Mouse (Mus musculus) embryonic facial prominence, embryonic 12.5 days (tissue): ENCODE data around the gene Aldh1a1. TPM values are rescaled to one million over a fixed set of nuclear protein-coding genes. Genes with fewer than 3 reads are reported as not detected.
"Not testable (repeated sequence)": the region's sequence is repeated elsewhere in the genome, so short reads cannot be mapped to it uniquely, and the experiment has no call there.

Source experiments
- ATAC-seq: fragments of 200-750 bp; cut with Nextera tagmentation; 2 replicates; pipeline ENCODE4 v1.8.0; 2017; ENCODE audit not compliant: insufficient number of reproducible peaks, insufficient read depth, low FRiP score, low TSS enrichment
- H3K27ac ChIP-seq: fragments of 300-500 bp; sonication (generic); 2 replicates; pipeline ENCODE4 v1.5.1; 2016; ENCODE audit warnings: mild to moderate bottlenecking
- H3K27me3 ChIP-seq: fragments of 300-500 bp; sonication (generic); 2 replicates; pipeline ENCODE4 v1.6.1; 2016; ENCODE audit warnings: mild to moderate bottlenecking, moderate library complexity
- H3K36me3 ChIP-seq: fragments of 300-500 bp; sonication (generic); 2 replicates; pipeline ENCODE4 v1.6.1; 2016; ENCODE audit warnings: mild to moderate bottlenecking
- H3K4me1 ChIP-seq: fragments of 300-500 bp; sonication (generic); 2 replicates; pipeline ENCODE4 v1.6.1; 2016
- H3K4me2 ChIP-seq: fragments of 300-500 bp; sonication (generic); replicated peaks from 2 replicates; pipeline ENCODE4 v1.6.1; 2016; ENCODE audit warnings: mild to moderate bottlenecking, moderate library complexity
- H3K4me3 ChIP-seq: fragments of 300-500 bp; sonication (generic); 2 replicates; pipeline ENCODE4 v1.5.1; 2016; ENCODE audit warnings: mild to moderate bottlenecking
- H3K9ac ChIP-seq: fragments of 300-500 bp; sonication (generic); 2 replicates; pipeline ENCODE4 v1.6.1; 2016; ENCODE audit warnings: mild to moderate bottlenecking, moderate library complexity
- H3K9me3 ChIP-seq: fragments of 300-500 bp; sonication (generic); 2 replicates; pipeline ENCODE4 v1.6.1; 2016; ENCODE audit warnings: mild to moderate bottlenecking, moderate library complexity
- WGBS: fragments of 180-500 bp; shearing (Covaris S2); methylation state at CpG from one replicate; pipeline ENCODE4 v1.1.7; 2016; 5-methylcytosine and 5-hydroxymethylcytosine counted together
- polyA plus RNA-seq: library from polyadenylated mRNA; unstranded; fragments of >200 nt; fragmentation: Nextera tagmentation; extraction: Ambion mirVana; gene quantifications from 2 replicates; pipeline ENCODE4 v1.2.1, GENCODE M21; 2016

Aldh1a1 gene
- polyA plus RNA-seq, 1 experiment from 2014 or later, result 30.5 TPM

DNA sequence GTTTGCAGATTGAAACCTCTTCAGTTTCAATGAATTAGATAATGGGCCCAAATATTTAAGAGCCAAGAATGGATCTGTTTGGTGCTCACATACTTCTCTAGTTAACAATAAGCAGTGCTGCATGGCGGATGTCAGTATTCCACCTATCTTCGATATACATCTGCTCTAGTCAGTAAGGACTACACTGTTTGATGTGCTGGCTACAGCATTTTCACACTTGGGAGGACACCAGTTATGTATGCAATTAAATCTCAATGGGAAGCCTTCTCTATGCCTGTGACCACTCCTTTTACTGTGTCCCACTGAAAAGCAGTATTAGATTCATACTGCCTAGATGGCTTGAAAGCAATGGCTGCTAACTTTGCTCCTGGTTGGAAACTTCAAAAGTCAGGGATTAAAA lies 111.4 kb downstream of the Aldh1a1 start:
- H3K9me3 ChIP-seq, result no peaks in the 10 kb centered on the region
- no peak overlapping the region for H3K4me2 ChIP-seq
- H3K4me3 ChIP-seq, result no peak overlapping the region
- no peak for ATAC-seq
- no peaks in the 10 kb centered on the region for H3K27me3 ChIP-seq
- H3K9ac ChIP-seq, result no peak overlapping the region
- no peaks in the 10 kb centered on the region for H3K36me3 ChIP-seq
- no peak overlapping the region for H3K27ac ChIP-seq
- no peaks in the 10 kb centered on the region for H3K4me1 ChIP-seq
- WGBS, result 87% methylated on average over 2 of the region's 2 CpGs

DNA sequence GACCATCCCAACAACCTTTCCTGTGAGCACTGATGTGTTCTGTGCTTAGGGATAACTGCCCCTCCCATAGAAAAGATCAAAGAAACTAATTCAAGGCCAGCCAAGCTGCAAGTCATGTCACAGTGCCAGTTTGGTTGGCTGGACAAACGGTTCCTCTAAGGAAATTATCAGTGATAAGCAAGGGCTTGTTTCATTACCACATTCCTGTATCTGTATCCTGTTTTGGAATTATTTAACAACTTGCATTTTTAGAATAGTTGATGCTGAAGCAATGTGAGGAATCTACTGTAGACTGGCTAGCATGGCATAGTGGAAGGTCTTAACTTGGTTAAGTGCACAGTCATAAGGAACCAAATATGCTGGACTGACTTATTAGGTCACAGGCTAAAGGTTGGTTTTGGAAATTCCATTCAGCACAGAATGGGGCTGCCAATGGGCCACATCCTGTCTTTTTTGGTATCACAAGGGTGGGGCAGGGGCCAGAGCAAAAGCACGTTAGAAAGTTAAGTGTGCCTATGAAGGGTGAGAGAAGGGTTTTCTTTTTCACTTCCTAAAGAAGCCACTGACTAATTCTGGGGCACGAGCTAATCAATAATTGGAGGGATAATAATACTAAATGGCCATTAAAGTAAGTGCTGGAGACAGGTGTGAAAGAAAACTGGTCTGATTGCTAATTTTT lies 121.9 kb downstream of the Aldh1a1 start:
- Histone ChIP-seq H3K9ac (no peak overlapping the region), H3K27me3 (no peaks in the 10 kb centered on the region), H3K4me2 (no peak overlapping the region), H3K9me3 (no peaks in the 10 kb centered on the region), H3K27ac (no peak overlapping the region), H3K36me3 (no peaks in the 10 kb centered on the region), H3K4me3 (no peak overlapping the region), H3K4me1 (no peaks in the 10 kb centered on the region)
- ATAC-seq, result no peak
- 64% methylated on average over 3 of the region's 3 CpGs for WGBS

DNA sequence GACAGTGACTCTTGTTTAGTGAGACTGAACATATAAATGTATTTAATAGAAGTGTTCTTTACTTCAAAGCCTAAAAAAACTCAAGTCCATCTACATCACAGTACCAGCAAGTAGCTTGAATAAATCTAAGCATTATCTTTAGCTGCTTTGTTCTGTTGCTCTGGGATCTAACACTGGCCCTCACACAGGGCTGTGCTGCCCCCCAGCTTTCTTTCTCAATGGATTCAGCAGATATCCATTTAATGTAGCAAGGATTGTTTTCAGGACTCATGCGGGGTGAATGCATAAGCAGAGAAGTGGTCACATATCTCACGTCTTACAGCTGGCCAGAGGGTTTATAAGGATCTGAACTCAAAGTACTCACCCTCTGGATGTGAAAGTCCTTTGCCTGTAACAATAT lies 129.9 kb downstream of the Aldh1a1 start:
- no peaks in the 10 kb centered on the region for H3K4me1 ChIP-seq
- no peak overlapping the region for H3K27ac ChIP-seq
- H3K9me3 ChIP-seq, result no peaks in the 10 kb centered on the region
- no peaks in the 10 kb centered on the region for H3K27me3 ChIP-seq
- 56% methylated on average over 2 of the region's 2 CpGs for WGBS
- no peak for ATAC-seq
- no peak overlapping the region for H3K4me3 ChIP-seq
- no peak overlapping the region for H3K9ac ChIP-seq
- H3K4me2 ChIP-seq, result no peak overlapping the region
- no peaks in the 10 kb centered on the region for H3K36me3 ChIP-seq

DNA sequence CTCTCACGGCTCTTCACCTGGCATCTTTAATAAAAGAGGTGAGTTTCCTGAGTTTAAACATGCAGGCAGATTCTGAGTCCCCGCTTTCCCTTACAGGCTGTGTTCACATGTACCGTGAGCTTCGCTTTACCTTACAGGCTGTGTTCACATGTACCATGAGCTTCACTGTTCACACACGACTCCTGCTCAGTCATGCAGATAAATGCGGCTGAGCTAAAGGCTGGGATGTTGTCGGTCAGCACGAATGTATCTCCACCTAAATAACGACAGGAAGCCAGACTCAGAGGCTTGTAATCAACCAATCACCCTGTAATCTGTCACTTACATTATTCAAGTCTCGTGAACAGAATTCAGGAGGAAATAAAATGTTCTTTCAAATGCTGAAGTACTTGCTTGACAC lies 130.9 kb downstream of the Aldh1a1 start:
- Histone ChIP-seq H3K36me3 (no peaks in the 10 kb centered on the region), H3K4me1 (no peaks in the 10 kb centered on the region), H3K4me2 (no peak overlapping the region), H3K27ac (no peak overlapping the region), H3K4me3 (no peak overlapping the region), H3K27me3 (no peaks in the 10 kb centered on the region), H3K9me3 (no peaks in the 10 kb centered on the region), H3K9ac (no peak overlapping the region)
- 67% methylated on average over 10 of the region's 10 CpGs for WGBS
- ATAC-seq, result no peak

DNA sequence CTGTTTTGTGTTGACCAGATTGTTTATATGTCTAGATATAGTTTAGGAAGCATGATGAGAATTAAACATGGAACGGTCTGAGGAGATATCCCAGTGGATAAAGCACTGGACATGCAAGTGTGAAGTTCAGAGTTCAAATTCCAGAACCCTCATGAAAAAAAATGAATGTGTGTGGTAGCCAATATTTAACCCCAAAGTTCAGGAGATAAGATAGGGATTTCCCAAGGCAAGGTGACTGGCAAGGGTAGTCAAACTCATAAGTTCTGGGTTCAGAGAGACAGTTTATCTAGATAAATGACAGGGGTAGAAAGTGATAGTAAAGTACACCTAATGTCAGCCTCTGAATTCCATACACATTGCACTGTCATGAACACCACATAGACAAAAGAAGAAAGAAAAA lies 138.5 kb downstream of the Aldh1a1 start:
- H3K36me3 ChIP-seq, result no peaks in the 10 kb centered on the region
- no peaks in the 10 kb centered on the region for H3K27me3 ChIP-seq
- H3K9ac ChIP-seq, result no peak overlapping the region
- H3K27ac ChIP-seq, result no peak overlapping the region
- H3K4me3 ChIP-seq, result no peak overlapping the region
- ATAC-seq, result no peak
- H3K4me1 ChIP-seq, result no peaks in the 10 kb centered on the region
- H3K9me3 ChIP-seq, result no peaks in the 10 kb centered on the region
- 81% methylated on average over 1 of the region's 1 CpGs for WGBS
- H3K4me2 ChIP-seq, result no peak overlapping the region

DNA sequence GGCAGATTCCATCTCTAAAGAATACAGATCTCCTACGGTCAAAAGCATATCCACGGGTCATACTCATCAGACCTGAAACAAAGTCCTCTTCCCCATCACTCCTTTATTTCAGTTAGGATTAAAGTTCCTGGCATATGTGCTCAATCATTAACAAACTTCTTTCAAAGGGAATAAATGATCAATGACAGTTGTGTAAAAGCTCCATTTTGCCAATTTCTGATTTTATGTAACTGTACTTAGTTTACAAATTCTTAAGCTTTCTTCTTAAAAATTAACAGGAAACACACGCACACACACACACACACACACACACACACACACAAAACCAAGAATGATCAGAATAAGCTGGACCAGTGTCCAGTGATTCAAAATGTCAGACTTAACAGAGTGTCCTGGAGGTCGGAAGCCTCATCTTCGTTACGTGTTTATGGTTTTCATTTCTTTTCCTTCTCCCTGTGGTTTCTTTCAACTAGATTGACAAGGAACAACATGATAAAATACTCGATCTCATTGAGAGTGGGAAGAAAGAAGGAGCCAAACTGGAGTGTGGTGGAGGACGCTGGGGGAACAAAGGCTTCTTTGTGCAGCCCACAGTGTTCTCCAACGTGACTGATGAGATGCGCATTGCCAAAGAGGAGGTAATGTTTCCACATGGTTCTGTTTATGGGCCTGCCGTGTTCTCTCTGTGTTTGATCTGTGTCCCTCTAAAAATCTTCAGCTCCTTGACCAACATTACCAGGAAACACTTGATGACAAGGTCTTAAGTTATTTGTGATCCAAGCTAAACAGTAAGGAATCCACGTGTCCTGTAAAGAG lies 141.6 kb downstream of the Aldh1a1 start:
- Histone ChIP-seq H3K36me3 (no peaks in the 10 kb centered on the region), H3K27ac (no peak overlapping the region)
- 34% methylated on average over 12 of the region's 12 CpGs for WGBS

DNA sequence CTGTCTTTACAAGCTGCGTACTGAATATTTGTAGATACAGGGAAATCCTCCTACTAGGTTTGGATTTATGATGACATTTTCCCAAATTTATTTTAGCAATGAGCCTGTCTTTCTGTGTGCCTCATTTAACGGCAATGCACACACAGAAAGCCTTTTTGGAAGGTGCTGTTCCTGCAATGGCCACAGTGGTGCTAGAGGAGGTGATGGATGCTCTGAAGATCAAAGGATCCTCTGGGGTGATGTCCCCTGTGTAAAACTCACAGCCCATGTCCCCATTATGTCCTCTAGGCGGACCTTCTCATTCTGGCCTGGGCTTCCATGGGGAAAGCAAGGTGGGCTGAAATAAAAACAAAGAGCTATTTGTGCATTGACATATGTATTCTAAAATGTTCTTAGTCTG lies 151.8 kb downstream of the Aldh1a1 start:
- 75% methylated on average over 3 of the region's 3 CpGs for WGBS

More for the DNA sequence above, 141.6 kb downstream of the Aldh1a1 start:
- Histone ChIP-seq H3K4me2 (no peak overlapping the region), H3K9ac (no peak overlapping the region), H3K27me3 (no peaks in the 10 kb centered on the region), H3K9me3 (no peaks in the 10 kb centered on the region), H3K4me1 (no peaks in the 10 kb centered on the region), H3K4me3 (no peak overlapping the region)
- ATAC-seq, result no peak

DNA sequence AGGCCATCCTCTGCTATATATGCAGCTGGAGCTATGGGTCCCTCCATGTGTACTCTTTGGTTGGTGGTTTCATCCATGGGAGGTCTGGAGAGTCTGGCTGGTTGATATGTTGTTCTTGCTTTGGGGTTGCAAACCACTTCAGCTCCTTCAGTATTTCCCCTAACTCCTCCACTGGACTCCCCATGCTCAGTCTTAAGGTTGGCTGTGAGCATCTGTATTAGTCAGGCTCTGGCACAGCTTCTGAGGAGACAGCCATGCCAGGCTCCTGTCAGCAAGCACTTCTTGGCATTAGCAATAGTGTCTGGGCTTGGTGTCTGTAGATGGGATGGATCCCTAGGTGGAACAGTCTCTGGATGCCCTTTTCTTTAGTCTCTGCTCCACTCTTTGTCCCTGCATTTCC lies 155.0 kb downstream of the Aldh1a1 start:
- not testable (repeated sequence) for H3K4me3 ChIP-seq, H3K4me2 ChIP-seq, H3K4me1 ChIP-seq, ATAC-seq, H3K9me3 ChIP-seq, H3K36me3 ChIP-seq, H3K27ac ChIP-seq, H3K9ac ChIP-seq, H3K27me3 ChIP-seq

More for the DNA sequence above, 151.8 kb downstream of the Aldh1a1 start:
- H3K4me3 ChIP-seq, result no peak overlapping the region
- H3K4me2 ChIP-seq, result no peak overlapping the region
- H3K9me3 ChIP-seq, result no peaks in the 10 kb centered on the region
- H3K4me1 ChIP-seq, result no peaks in the 10 kb centered on the region
- H3K36me3 ChIP-seq, result no peaks in the 10 kb centered on the region
- no peak for ATAC-seq
- no peak overlapping the region for H3K9ac ChIP-seq
- H3K27me3 ChIP-seq, result no peaks in the 10 kb centered on the region
- H3K27ac ChIP-seq, result no peak overlapping the region

DNA sequence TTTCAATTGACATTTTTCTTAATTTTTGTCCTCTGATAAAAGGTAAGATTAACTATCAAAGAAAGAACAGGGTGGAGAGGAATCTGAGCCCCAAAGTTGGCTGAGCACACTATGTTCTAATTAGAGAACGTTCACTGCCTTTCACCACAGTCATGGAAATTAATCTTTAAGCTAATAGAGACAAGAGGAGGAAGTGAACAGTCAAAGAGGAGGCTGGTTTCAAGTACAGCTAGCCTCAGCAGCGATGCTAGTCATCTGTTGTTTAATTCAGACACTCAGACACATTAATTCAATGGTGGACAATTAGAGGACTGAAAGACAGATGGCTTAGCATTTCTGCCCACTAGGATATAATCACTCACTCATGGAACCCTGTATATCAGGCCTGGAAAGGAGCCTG lies 157.5 kb downstream of the Aldh1a1 start:
- 30% methylated on average over 2 of the region's 2 CpGs for WGBS
- no peaks in the 10 kb centered on the region for H3K9me3 ChIP-seq
- H3K27me3 ChIP-seq, result no peaks in the 10 kb centered on the region
- no peak for ATAC-seq
- no peak overlapping the region for H3K4me2 ChIP-seq
- no peaks in the 10 kb centered on the region for H3K4me1 ChIP-seq
- no peak overlapping the region for H3K4me3 ChIP-seq
- no peaks in the 10 kb centered on the region for H3K36me3 ChIP-seq
- H3K9ac ChIP-seq, result no peak overlapping the region
- no peak overlapping the region for H3K27ac ChIP-seq

DNA sequence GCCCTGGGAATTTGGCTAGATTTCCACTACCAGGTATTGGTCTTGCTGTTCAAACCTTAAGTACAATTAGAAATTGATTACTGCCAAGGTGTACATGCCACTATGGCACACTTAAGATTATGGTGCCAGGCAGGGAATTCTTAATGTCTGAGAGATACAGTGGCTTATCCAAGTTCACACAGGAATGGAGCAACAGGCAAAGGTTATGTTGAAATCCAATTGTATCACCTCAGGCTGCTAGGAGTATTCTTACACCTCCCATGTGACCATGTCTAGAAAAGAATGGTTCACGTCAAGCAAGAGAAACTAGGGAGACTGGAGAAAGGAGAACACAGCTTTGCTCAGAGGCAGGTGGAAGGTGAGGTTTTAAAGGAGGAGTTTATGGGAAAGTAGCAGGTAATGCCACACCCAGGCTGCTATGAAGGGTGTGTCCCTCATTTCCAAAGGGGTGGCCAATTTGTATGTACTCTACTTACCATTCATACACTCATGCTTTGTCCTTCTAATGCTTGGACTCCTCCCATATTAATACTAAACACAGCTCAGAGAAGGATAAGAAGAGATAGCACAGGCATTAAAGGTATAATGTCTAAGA lies 160.7 kb downstream of the Aldh1a1 start:
- Histone ChIP-seq H3K27me3 (no peaks in the 10 kb centered on the region), H3K36me3 (no peaks in the 10 kb centered on the region), H3K4me1 (no peaks in the 10 kb centered on the region), H3K27ac (no peak overlapping the region), H3K9me3 (no peaks in the 10 kb centered on the region), H3K9ac (no peak overlapping the region), H3K4me3 (no peak overlapping the region), H3K4me2 (no peak overlapping the region)
- no peak for ATAC-seq
- 81% methylated on average over 1 of the region's 1 CpGs for WGBS

DNA sequence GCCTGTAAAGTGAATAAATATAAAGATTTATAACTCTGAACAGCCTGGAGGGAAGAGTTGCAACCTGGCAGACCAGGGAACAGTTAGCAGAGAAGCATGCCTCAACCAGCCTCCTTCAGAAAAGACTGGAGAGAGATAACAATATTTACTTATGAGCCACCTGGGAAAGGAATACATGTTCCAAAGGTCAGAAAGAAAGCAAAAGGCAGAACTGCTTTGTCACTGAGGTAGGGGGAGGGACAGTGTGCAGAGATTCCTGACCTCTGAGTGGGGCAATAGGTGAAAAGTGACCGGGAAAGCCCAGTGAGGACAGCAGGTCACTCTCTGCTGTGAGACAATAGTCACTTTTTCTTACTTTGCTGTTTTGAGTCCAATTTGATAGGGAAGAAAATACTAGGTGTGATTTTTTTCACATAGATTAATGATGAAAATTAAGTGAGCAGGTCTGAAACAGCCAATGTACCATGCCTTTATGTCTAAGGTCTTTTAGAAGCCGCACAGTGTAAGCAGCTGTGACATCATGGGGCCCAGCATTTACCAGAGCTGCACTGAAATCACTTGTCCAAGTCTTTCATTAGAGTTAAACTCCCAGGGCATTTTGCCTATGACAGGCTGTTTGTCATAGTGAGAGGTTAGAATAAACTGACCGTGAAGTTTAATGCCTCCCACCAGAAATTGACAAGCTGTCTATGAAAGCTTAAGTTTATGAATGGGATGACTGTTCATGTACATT lies 161.8 kb downstream of the Aldh1a1 start:
- Histone ChIP-seq H3K4me2 (no peak overlapping the region), H3K36me3 (no peaks in the 10 kb centered on the region), H3K9ac (no peak overlapping the region), H3K4me1 (no peaks in the 10 kb centered on the region), H3K9me3 (no peaks in the 10 kb centered on the region), H3K4me3 (no peak overlapping the region), H3K27me3 (no peaks in the 10 kb centered on the region), H3K27ac (no peak overlapping the region)
- WGBS, result 64% methylated on average over 3 of the region's 3 CpGs
- ATAC-seq, result no peak
